Comparison of ENCODE assay signal across 10 mouse cellular contexts in genomic region chr5:143395649-143396048, GRCm38 (mm10). TPM values are rescaled to one million over a fixed set of nuclear protein-coding genes. Genes with fewer than 3 reads are reported as not detected.
A peak's percentile ranks its signal among the peaks of the same experiment; 100 is the strongest.
DNase-seq lines count a peak whose midpoint lies in the region; ATAC-seq and TF ChIP-seq lines count a peak whose summit lies in the region.
"Had no signal": no experiment of that assay in that cellular context is flagged by ENCODE, and none has a peak within 500 bp of the region (broad histone marks: within the 10 kb centered on the region; RNA-seq: fewer than 3 reads in every experiment).

No protein-coding gene starts in this region.

- H3K36me3 ChIP-seq in limb, embryonic 11.5 days (ENCODE audit: control insufficient read depth, insufficient read depth, low read length) = no peaks in the 10 kb centered on the region
- H3K36me3 ChIP-seq in limb, embryonic 10.5 days = peaks cover 10% of the 10 kb centered on the region
- H3K36me3 ChIP-seq in MEL (ENCODE audit: control insufficient read depth in 1 of 2, insufficient read depth in 2 of 2, low read length in 2 of 2) = no peaks in the 10 kb centered on the region
- peaks cover 1% of the 10 kb centered on the region; the same call in 1 of the 2 replicates for H3K36me3 ChIP-seq in small intestine, adult 2 months (ENCODE audit: control insufficient read depth, insufficient read depth, low read length)
- H3K36me3 ChIP-seq in hindbrain, embryonic 14.5 days (replicated peaks; ENCODE audit: control insufficient read depth, insufficient read depth) = no peaks in the 10 kb centered on the region
- H3K36me3 ChIP-seq: midbrain, embryonic 12.5 days had no signal

- no peaks in the 10 kb centered on the region for H3K79me2 ChIP-seq in MEL (ENCODE audit: control insufficient read depth, insufficient read depth, low read length, poor library complexity)

- no peak overlapping the region for H3K9ac ChIP-seq in limb, embryonic 11.5 days (ENCODE audit: low read length)
- H3K9ac ChIP-seq in MEL (ENCODE audit: control insufficient read depth, low read depth, low read length, poor library complexity, severe bottlenecking) = no peak overlapping the region
- no peak overlapping the region for H3K9ac ChIP-seq in hindbrain, embryonic 14.5 days
- H3K9ac ChIP-seq: midbrain, embryonic 12.5 days had no signal

- TF ChIP-seq RAD21 in MEL (IDR thresholded peaks at IDR 0.05; ENCODE audit: low read depth, low read length) = peak; percentile 36

- no peaks in the 10 kb centered on the region for H3K27me3 ChIP-seq in limb, embryonic 11.5 days (ENCODE audit: control insufficient read depth, insufficient read depth, low read length)
- no peaks in the 10 kb centered on the region for H3K27me3 ChIP-seq in limb, embryonic 10.5 days (ENCODE audit: low read depth, poor library complexity, severe bottlenecking)
- no peaks in the 10 kb centered on the region for H3K27me3 ChIP-seq in MEL (ENCODE audit: control insufficient read depth in 1 of 2, insufficient read depth in 2 of 2, low read length in 2 of 2)
- no peaks in the 10 kb centered on the region for H3K27me3 ChIP-seq in small intestine, adult 2 months (ENCODE audit: control insufficient read depth, insufficient read depth, low read length)
- H3K27me3 ChIP-seq in hindbrain, embryonic 14.5 days (ENCODE audit: control insufficient read depth, insufficient read depth, low read length) = no peaks in the 10 kb centered on the region
- H3K27me3 ChIP-seq: midbrain, embryonic 12.5 days had no signal

- 44% methylated on average over 2 of the region's 2 CpGs for WGBS in limb, embryonic 11.5 days
- 41% methylated on average over 2 of the region's 2 CpGs for WGBS in limb, embryonic 10.5 days
- WGBS in small intestine, adult 2 months = 48% methylated on average over 2 of the region's 2 CpGs
- WGBS in hindbrain, embryonic 14.5 days = 41% methylated on average over 2 of the region's 2 CpGs

- ATAC-seq in limb, embryonic 11.5 days (ENCODE audit: insufficient number of reproducible peaks, low FRiP score, low TSS enrichment, low read depth) = no peak
- no peak for ATAC-seq in hindbrain, embryonic 14.5 days (ENCODE audit: low FRiP score)

- no peaks in the 10 kb centered on the region for H3K9me3 ChIP-seq in limb, embryonic 11.5 days (ENCODE audit: control insufficient read depth, low read length)
- no peaks in the 10 kb centered on the region for H3K9me3 ChIP-seq in limb, embryonic 10.5 days (replicated peaks)
- no peaks in the 10 kb centered on the region for H3K9me3 ChIP-seq in MEL (replicated peaks; ENCODE audit: insufficient read depth, low read length)
- H3K9me3 ChIP-seq in hindbrain, embryonic 14.5 days (ENCODE audit: control insufficient read depth, low read length) = no peaks in the 10 kb centered on the region
- H3K9me3 ChIP-seq: midbrain, embryonic 12.5 days had no signal

- no peak overlapping the region for H3K4me2 ChIP-seq in limb, embryonic 11.5 days (ENCODE audit: low read depth, severe bottlenecking)
- no peak overlapping the region for H3K4me2 ChIP-seq in hindbrain, embryonic 14.5 days (replicated peaks)
- H3K4me2 ChIP-seq: midbrain, embryonic 12.5 days had no signal

- no peak for TF ChIP-seq EP300 in MEL (IDR thresholded peaks at IDR 0.05; ENCODE audit: low read depth in 1 of 2, low read length in 2 of 2)

- no peaks in the 10 kb centered on the region for H3K4me1 ChIP-seq in limb, embryonic 11.5 days (ENCODE audit: control insufficient read depth, insufficient read depth, low read length)
- H3K4me1 ChIP-seq in limb, embryonic 10.5 days = no peaks in the 10 kb centered on the region
- H3K4me1 ChIP-seq in MEL (ENCODE audit: control insufficient read depth in 1 of 2, insufficient read depth in 2 of 2, low read length in 2 of 2) = no peaks in the 10 kb centered on the region
- peaks cover 11% of the 10 kb centered on the region for H3K4me1 ChIP-seq in small intestine, adult 2 months (ENCODE audit: control insufficient read depth, insufficient read depth, insufficient read length, low read length)
- H3K4me1 ChIP-seq in hindbrain, embryonic 14.5 days (replicated peaks; ENCODE audit: control insufficient read depth, insufficient read depth, low read length) = no peaks in the 10 kb centered on the region
- H3K4me1 ChIP-seq: midbrain, embryonic 12.5 days had no signal

- no peak overlapping the region for H3K4me3 ChIP-seq in limb, embryonic 11.5 days (ENCODE audit: low read depth, low read length)
- H3K4me3 ChIP-seq in limb, embryonic 10.5 days = no peak overlapping the region
- H3K4me3 ChIP-seq in MEL (ENCODE audit: control insufficient read depth in 1 of 2, insufficient read depth in 1 of 2, low read depth in 2 of 2, low read length in 2 of 2) = no peak overlapping the region
- no peak overlapping the region for H3K4me3 ChIP-seq in small intestine, adult 2 months (ENCODE audit: low read depth, low read length)
- no peak overlapping the region for H3K4me3 ChIP-seq in hindbrain, embryonic 14.5 days (replicated peaks; ENCODE audit: low read length)
- H3K4me3 ChIP-seq: midbrain, embryonic 12.5 days had no signal

- peak; percentile 58 to 66 (median 60) for TF ChIP-seq CTCF in MEL (IDR thresholded peaks at IDR 0.05 in 2 of 3, conservative IDR thresholded peaks at IDR 0.05 in 1 of 3; ENCODE audit: control insufficient read depth in 1 of 3, insufficient read depth in 1 of 3, low read depth in 2 of 3, low read length in 3 of 3, poor library complexity in 1 of 3, severe bottlenecking in 1 of 3)
- peak; percentile 45; the same call in 1 of the 2 replicates for TF ChIP-seq CTCF in small intestine, adult 2 months (IDR thresholded peaks at IDR 0.05; ENCODE audit: extremely low read depth, insufficient read length, insufficient replicate concordance, low read depth, low read length)

- TF ChIP-seq POLR2A in MEL (IDR thresholded peaks at IDR 0.05; ENCODE audit: control insufficient read depth in 1 of 2, insufficient read depth in 1 of 2, low read depth in 1 of 2, low read length in 2 of 2, poor library complexity in 1 of 2) = no peak
- TF ChIP-seq POLR2A in small intestine, adult 2 months (IDR thresholded peaks at IDR 0.05; ENCODE audit: low read depth, low read length) = no peak

- H3K27ac ChIP-seq in limb, embryonic 11.5 days (replicated peaks; ENCODE audit: low read depth, low read length) = no peak overlapping the region
- no peak overlapping the region for H3K27ac ChIP-seq in limb, embryonic 10.5 days
- H3K27ac ChIP-seq in MEL (ENCODE audit: control insufficient read depth, low read depth, low read length) = no peak overlapping the region
- H3K27ac ChIP-seq in small intestine, adult 2 months (ENCODE audit: insufficient read depth, low read depth, low read length) = no peak overlapping the region
- H3K27ac ChIP-seq in hindbrain, embryonic 14.5 days = no peak overlapping the region
- H3K27ac ChIP-seq: midbrain, embryonic 12.5 days had no signal

- DNase-seq in limb, embryonic 11.5 days (ENCODE audit: low spot score) = peak; percentile 41
- no peak for DNase-seq in limb, embryonic 10.5 days (ENCODE audit: low spot score)
- peak; percentile 61 for DNase-seq in MEL (ENCODE audit: low read depth, low spot score)
- peak; percentile 19 for DNase-seq in embryo, embryonic 9.5 days (ENCODE audit: extremely low spot score)
- DNase-seq in gastrocnemius, postnatal 36 days = no peak
- DNase-seq in layer of hippocampus, postnatal 10 days (ENCODE audit: low spot score in 2 of 2) = no peak
- DNase-seq in hindbrain, embryonic 14.5 days (ENCODE audit: low spot score) = no peak
- DNase-seq: heart, postnatal 36 days had no signal

- intact Hi-C loops in gastrocnemius, postnatal 36 days (cut with DNase I) = no loop called here

TF ChIP-seq in MEL, 35 proteins besides CTCF, POLR2A, EP300 and RAD21:
- TF ChIP-seq SMC3 (IDR thresholded peaks at IDR 0.05; ENCODE audit: low read depth, low read length) (peak; percentile 45), ZC3H11A (IDR thresholded peaks at IDR 0.05; ENCODE audit: low read depth, low read length) (peak; percentile 33; the same call in 1 of the 2 replicates), JUND (IDR thresholded peaks at IDR 0.05; ENCODE audit: low read depth, low read length) (no peak)

RNA-seq across cellular contexts. Expression of gene Kdelr2, which starts 8.0 kb away (rescaled TPM):
- 265 and 281 TPM in 2 replicates for polyA plus RNA-seq in limb, embryonic 11.5 days (2014; fragmentation: Nextera tagmentation; extraction: Ambion mirVana)
- 217 and 246 TPM in 2 replicates for polyA plus RNA-seq in limb, embryonic 10.5 days (2016; fragmentation: Nextera tagmentation; extraction: Ambion mirVana)
- total RNA-seq in MEL (2012; rRNA removed) = 62.5 and 80.5 TPM in 2 replicates
- 10 to 100 TPM in 1 of 2 experiments, not detected in 1; 94.4 TPM for polyA plus RNA-seq in MEL (2012; ENCODE audit: insufficient read depth in 1 of 2, insufficient read length in 2 of 2, low read depth in 1 of 2, low replicate concordance in 2 of 2, missing spikeins in 1 of 2)
- 163 and 240 TPM in 2 replicates for polyA plus RNA-seq in small intestine, adult 2 months (2012; rRNA removed)
- total RNA-seq in gastrocnemius, postnatal 36 days (2021) = 10 to 100 TPM; 29.6 to 33.2 TPM
- total RNA-seq in layer of hippocampus, postnatal 10 days (2021) = 10 to 100 TPM; 48.8 to 53.8 TPM
- polyA plus RNA-seq in hindbrain, embryonic 14.5 days (2014; fragmentation: Nextera tagmentation; extraction: Ambion mirVana) = 146 and 147 TPM in 2 replicates

RNA-seq across cellular contexts. Expression of gene Grid2ip, which starts 38.5 kb away (rescaled TPM):
- 0.31 and 0.88 TPM in 2 replicates for polyA plus RNA-seq in limb, embryonic 11.5 days (2014; fragmentation: Nextera tagmentation; extraction: Ambion mirVana)
- 0.14 and 0.48 TPM in 2 replicates for polyA plus RNA-seq in limb, embryonic 10.5 days (2016; fragmentation: Nextera tagmentation; extraction: Ambion mirVana)
- total RNA-seq in MEL (2012; rRNA removed) = 0.03 TPM in 1 of 2 replicates, not detected in the other
- not detected for polyA plus RNA-seq in MEL (2012; ENCODE audit: insufficient read depth in 1 of 2, insufficient read length in 2 of 2, low read depth in 1 of 2, low replicate concordance in 2 of 2, missing spikeins in 1 of 2)
- polyA plus RNA-seq in small intestine, adult 2 months (2012; rRNA removed) = 0.09 and 0.22 TPM in 2 replicates
- not detected for total RNA-seq in gastrocnemius, postnatal 36 days (2021)
- 1 to 10 TPM; 3.4 to 4.9 TPM for total RNA-seq in layer of hippocampus, postnatal 10 days (2021)
- 0.25 and 0.60 TPM in 2 replicates for polyA plus RNA-seq in hindbrain, embryonic 14.5 days (2014; fragmentation: Nextera tagmentation; extraction: Ambion mirVana)
- total RNA-seq: heart, postnatal 36 days had no signal

Comparison
In these comparisons a context has a peak if more than half of its experiments do, and no peak if none do; other contexts are left out.
1. DNase-seq: peak in limb, embryonic 11.5 days (single experiment), MEL (single experiment) and embryo, embryonic 9.5 days (single experiment); none in limb, embryonic 10.5 days (single experiment), gastrocnemius, postnatal 36 days (0 of 2), layer of hippocampus, postnatal 10 days (0 of 2) and hindbrain, embryonic 14.5 days (single experiment).